Mouse (Mus musculus): Measurements from ENCODE around the gene Rpl29.

Rpl29 gene

DNA sequence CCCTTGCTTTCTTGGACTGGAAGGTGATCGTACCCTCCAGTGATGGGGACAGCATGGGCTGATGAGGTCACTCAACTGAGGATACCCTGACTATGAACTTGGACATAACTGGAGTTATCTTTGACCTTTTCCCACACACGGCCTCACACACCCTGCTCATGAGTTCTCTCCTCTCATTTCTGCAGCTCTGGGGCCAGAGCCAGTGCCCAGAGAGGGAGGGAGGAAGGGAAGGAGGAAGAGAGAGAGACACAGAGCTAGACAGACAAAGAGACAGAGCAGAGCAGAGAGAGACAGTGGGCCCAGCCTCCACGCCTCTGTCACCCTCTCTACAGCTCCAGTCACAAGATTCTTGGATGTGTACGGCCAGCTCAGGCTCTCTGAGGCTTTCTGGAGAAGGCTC is 43.1 kb downstream of the Rpl29 start:
- in situ Hi-C loops (cut with MboI): no loop called here

DNA sequence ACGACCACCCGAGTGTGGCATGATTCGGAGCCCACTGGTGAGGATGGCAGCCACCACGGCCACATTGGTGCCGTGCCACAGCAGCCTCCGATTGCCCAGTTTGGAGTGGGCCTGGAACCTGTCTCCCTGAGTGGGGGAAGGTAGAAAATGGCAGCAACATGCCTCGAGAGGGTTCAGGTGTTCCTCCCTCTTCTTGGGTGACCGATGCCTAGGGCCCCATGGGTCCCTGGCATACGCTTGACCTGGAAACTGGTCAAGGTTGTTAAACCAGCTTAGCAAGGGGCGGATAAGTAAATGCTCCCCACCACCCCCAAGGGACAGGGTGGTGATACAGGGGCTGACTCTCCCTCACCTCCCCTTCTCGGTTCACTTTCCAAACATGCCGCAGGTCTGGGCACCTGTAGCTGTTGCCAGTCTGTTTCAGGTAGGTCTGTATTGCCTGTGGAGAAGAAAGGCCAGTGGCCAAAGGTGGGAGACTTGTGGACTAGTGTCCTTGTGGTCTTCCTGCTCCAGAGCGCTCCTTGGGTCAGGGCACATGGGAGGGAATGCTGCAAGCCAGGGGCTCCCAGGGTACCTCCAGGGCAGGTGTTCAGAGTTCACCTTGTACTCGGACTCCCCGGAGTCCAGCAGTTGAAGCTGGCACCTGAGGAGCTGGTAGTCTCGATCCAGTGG is 44.0 kb downstream of the Rpl29 start:
- in situ Hi-C loops (cut with MboI): no loop called here

DNA sequence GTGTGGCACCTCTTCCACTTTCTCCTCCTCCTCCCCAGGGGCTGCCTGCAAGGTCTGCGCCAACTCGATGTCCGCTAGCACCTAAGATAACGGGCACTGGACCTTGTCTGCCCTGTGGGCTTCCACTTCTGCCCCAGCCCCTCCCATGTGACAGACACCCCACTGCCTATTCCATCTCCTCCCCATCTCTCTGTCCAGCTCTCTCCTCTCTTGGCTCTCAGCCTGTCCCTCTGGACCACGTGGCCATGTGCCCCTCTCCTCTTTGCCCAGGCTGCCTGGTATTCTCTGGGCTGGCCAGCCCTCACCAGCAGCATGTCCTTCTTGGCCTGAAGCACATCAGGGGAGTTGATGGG is 44.5 kb downstream of the Rpl29 start:
- in situ Hi-C loops (cut with MboI): no loop called here

DNA sequence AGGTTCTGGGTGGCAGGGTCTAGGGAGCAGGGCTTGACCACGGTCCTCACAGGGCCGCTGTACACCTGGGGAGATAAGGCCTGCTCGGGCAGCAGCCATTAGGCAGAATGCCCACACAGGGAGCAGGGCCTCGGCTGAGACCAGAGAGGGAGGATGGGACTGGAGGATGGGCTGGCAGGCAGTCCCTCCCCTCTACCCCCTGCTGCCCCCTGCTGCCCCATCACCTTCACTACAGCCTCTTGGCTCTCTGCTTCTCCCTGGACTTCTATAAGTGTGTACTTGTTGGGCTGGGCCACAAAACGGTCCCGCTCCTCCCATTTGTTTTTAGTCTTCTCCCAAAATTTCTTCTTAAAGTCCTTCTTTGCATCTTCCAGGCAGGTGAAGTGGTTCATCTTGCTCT is 45.2 kb downstream of the Rpl29 start:
- in situ Hi-C loops (cut with MboI): no loop called here

DNA sequence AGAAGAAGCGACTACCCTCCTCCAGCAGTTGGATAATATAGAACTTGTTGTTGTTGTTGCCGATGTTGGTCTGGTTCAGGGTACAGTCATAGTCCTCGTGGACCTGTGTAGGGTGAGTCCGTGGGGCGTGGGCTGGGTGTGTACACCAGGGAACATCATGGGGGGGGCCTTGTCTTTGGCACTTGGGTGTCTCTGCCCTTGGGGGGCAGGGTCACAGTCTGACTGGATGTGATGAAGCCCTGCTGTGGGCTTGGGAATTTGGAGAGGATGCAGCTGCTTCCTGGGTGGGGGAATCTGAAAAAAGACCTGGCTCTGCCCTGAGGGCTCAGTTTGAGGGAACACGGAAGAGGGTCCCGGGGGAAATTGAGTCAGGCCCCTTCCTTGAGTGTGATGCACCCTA is 45.8 kb downstream of the Rpl29 start:
- in situ Hi-C loops (cut with MboI): no loop called here

DNA sequence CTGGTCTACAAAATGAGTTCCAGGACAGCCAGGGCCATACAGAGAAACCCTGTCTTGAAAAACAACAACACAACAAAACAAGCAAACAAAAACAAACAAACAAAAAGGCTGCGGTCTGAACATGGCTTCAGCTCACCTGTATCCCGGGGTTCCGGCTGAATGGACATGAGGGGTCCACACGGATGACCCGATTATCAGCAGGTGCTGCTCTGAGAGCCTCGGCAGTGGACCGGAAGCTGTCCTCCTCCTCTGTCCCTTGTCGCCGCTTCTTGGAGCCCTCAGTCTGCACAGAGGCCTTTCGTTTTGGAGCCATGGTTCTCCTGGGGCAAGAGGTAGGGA is 46.4 kb downstream of the Rpl29 start, which contains the start of gene Rrp9:
Rrp9 (plus strand) TSS at position 301 of the 339 bp plus-strand sequence.
- in situ Hi-C loops (cut with MboI): no loop called here

DNA sequence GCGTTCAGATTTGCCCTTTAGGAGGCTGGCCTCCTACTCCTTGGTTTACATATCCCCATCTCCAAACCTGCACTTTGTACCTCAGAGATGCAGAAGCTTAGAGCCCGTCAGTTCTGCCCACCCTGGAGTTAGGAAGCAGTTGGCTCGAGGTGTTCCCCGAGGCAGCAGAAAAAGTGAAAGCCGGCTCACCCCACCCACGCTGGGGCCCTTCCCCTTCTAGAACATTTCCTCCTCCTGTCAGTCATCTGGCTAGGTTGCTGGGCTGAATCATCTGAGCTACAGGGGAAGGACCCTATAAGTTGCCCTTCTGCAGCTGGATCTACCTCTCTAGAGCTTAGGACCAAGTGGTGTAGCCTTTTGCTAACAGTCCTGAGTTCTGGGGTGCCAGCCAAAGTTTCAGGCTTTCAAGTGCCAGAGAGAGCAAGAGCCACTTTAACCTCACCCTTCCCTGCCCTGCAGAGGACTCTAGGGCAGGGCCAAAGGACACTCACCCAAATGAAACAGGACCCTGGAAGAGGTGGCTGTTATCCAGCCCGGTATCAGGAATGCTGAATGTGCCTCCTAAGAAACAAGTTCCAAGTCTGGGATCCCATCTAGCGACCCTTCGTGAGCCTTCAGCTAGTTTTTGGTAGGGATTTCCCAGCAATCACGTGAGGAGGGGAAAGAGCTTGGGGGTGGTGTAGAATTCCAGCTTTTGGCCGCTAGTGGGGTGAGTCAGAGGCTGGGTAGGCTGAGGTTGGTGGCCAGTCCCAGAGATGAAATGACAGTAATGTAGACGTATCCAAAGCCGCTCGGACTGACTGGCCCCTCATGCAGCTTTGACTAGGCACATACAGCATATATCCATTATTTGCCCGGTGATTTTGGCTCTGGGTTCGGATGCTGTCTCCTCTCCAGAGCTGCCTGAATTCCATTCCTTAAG is 47.0 kb downstream of the Rpl29 start:
- in situ Hi-C loops (cut with MboI): no loop called here

DNA sequence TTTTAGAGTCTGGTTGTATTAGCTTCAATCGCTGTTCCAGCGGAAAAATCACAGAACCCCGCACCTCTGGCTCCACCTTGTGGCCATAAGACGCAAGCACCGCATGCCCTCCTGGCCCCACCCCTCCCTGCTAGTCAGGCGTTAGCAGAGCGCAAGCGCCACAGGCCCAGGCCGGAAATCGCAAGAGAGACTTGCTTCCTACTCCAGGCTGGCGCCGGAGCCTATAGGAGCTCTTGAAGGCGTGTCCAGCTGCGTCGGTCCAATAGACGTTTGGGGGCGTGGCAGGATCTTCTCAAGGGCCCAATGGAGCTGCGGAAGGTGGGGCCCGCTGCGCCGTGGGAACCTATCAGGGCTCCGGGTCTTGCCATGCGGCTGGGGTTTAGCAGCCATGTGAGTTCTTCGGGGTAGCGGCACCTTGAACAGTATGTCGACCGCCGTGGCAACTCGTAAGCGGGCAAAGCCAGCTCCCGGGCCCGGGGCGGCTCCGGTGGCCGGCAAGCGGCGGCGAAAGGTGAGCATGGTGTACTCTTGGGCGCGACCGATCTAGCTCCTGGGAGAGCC is 47.8 kb downstream of the Rpl29 start, which contains the start of gene Parp3:
Parp3 (minus strand) TSS at position 26 of the 561 bp plus-strand sequence.
- in situ Hi-C loops (cut with MboI): no loop called here

DNA sequence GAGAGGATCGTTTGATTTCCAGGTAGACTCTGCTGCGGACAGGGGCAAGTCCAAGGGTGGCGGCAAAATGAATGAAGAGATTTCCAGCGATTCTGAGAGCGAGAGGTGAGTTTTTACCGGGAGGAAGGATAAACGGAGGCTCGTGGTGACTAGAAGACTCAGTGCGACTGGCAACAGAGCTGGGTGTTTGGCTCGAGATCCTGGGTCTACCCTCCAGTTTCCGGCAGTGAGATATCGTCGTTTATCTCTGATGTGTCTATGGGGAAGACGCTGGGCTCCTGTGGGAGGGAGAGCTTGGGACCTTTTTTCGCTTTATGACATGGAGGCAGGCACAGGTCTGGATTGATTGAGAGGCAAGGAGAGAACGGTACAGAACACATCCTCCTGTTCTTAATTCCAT is 48.4 kb downstream of the Rpl29 start:
- in situ Hi-C loops (cut with MboI): no loop called here

DNA sequence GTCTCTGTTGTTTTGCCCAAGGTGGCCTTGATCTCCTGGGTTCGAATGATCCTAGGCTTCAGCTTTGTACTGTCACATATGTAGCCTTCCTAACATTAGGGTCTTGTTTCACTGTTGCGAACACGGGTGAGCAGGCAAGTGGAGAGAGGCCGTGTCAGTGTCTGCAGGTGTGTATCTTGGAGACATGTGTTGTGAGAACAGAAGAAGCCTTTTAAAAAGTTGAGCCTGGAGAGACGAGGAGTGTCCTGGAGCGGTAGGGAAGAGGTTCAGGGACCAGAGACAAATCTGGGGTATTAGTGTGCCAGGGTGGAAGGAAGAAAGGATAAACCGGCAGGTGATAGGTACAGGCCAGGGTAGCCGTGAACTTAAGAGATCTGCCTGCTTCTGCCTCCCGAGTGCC is 48.8 kb downstream of the Rpl29 start:
- in situ Hi-C loops (cut with MboI): no loop called here

DNA sequence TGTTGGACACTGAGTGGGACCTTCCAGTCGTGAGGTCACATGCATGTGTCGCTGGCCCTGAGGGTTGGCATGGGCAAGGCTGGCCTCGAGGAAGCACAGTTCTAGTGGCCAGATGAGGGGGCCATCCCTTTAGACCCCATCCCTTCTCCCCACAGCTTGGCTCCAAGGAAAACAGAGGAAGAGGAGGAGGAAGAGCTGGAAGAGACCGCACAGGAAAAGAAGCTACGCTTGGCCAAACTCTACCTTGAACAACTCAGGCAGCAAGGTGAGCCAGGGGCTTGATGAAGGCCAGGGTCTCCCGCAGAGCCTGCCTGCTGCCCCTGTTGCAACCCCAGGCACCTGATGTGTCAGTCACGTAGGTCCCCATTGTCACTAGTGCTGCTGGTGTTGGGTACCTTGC is 51.3 kb downstream of the Rpl29 start:
- in situ Hi-C loops (cut with MboI): no loop called here

DNA sequence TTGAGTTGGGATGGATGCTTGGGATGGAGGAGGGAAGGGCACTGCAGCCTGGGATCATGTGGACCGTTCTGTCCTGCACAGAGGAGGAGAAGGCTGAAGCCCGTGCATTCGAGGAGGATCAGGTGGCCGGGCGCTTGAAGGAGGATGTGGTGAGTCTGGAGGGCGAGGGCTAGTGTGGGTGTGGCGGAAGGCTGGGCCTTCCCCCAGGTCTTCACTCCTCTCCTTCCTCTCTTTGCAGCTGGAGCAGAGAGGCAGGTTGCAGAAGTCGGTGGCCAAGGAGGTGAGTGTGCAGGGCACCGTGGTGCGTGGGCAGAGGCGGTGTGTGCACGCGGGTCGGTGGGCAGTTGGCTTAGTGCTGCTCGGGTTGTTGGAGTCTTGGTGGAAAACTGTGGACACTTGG is 51.8 kb downstream of the Rpl29 start:
- in situ Hi-C loops (cut with MboI): no loop called here

Measured in mature B cell (primary cell).